Mouse (Mus musculus) ES-CJ7 (cell line): ENCODE results near the gene Gigyf1.

Experiments
- DNase-seq: peaks from one replicate; pipeline ENCODE4 v3.0.0; 2011; ENCODE audit warnings: low read depth, low spot score

Gene Gigyf1

GRCm38 (mm10) chr5:137533117-137533827 lies 14.9 kb downstream of the Gigyf1 start, which contains the start of the genes Epo and Gnb2:
TSS of gene Epo (minus strand) at chr5:137533242.
TSS of gene Gnb2 (minus strand) at chr5:137533510.
- DNase-seq, result peak; percentile 98

GRCm38 (mm10) chr5:137534762-137535161 lies 16.4 kb downstream of the Gigyf1 start:
- DNase-seq, result no peak

- no peak for DNase-seq
These were observed 17.0 kb downstream of the Gigyf1 start for GRCm38 (mm10) chr5:137535318-137535717.

GRCm38 (mm10) chr5:137537461-137537860 lies 19.1 kb downstream of the Gigyf1 start:
- DNase-seq, result no peak

GRCm38 (mm10) chr5:137539291-137539801 lies 21.0 kb downstream of the Gigyf1 start:
- DNase-seq, result no peak

GRCm38 (mm10) chr5:137540991-137541390 lies 22.6 kb downstream of the Gigyf1 start:
- DNase-seq, result no peak

- DNase-seq, result no peak
These were observed 23.6 kb downstream of the Gigyf1 start for GRCm38 (mm10) chr5:137541768-137542540.

GRCm38 (mm10) chr5:137544926-137545325 lies 26.6 kb downstream of the Gigyf1 start:
- DNase-seq, result no peak

GRCm38 (mm10) chr5:137545596-137545995 lies 27.2 kb downstream of the Gigyf1 start:
- DNase-seq, result no peak

- DNase-seq, result no peak
These were observed 31.5 kb downstream of the Gigyf1 start for GRCm38 (mm10) chr5:137549840-137550239.

- peak; percentile 57 for DNase-seq
These were observed 32.8 kb downstream of the Gigyf1 start for GRCm38 (mm10) chr5:137551119-137551518.

GRCm38 (mm10) chr5:137553000-137553399 lies 34.7 kb downstream of the Gigyf1 start:
- no peak for DNase-seq

GRCm38 (mm10) chr5:137553411-137553837 lies 35.1 kb downstream of the Gigyf1 start, which contains the start of gene Actl6b:
TSS of gene Actl6b (plus strand) at chr5:137553517.
- DNase-seq, result peak; percentile 85

- DNase-seq, result no peak
These were observed 35.5 kb downstream of the Gigyf1 start for GRCm38 (mm10) chr5:137553898-137554297.

GRCm38 (mm10) chr5:137561556-137561955 lies 43.2 kb downstream of the Gigyf1 start:
- no peak for DNase-seq

GRCm38 (mm10) chr5:137562965-137563364 lies 44.6 kb downstream of the Gigyf1 start:
- DNase-seq, result peak; percentile 39

GRCm38 (mm10) chr5:137565744-137566143 lies 47.4 kb downstream of the Gigyf1 start:
- no peak for DNase-seq

- no peak for DNase-seq
These were observed 48.1 kb downstream of the Gigyf1 start for GRCm38 (mm10) chr5:137566416-137566815.

GRCm38 (mm10) chr5:137568223-137568798 lies 50.0 kb downstream of the Gigyf1 start:
- DNase-seq, result peak; percentile 64

- no peak for DNase-seq
These were observed 50.7 kb downstream of the Gigyf1 start for GRCm38 (mm10) chr5:137569031-137569430.

- peak; percentile 79 for DNase-seq
These were observed 51.3 kb downstream of the Gigyf1 start, which contains the start of gene Tfr2 for GRCm38 (mm10) chr5:137569665-137570064. TSS of gene Tfr2 (plus strand) at chr5:137569840.

- no peak for DNase-seq
These were observed 51.8 kb downstream of the Gigyf1 start for GRCm38 (mm10) chr5:137570181-137570580.
